Mouse (Mus musculus) lung, embryonic 16.5 days (tissue): ENCODE results near the gene Slc46a2. TPM values are rescaled to one million over a fixed set of nuclear protein-coding genes. Genes with fewer than 3 reads are reported as not detected.

Experiments used
- ATAC-seq: fragments of 200-750 bp; cut with Nextera tagmentation; 2 replicates; pipeline ENCODE4 v1.8.0; 2017; ENCODE audit warnings: low read depth, mild to moderate bottlenecking, moderate library complexity
- H3K27ac ChIP-seq: fragments of 300-500 bp; sonication (generic); 2 replicates; pipeline ENCODE4 v1.5.1; 2014; ENCODE audit warnings: mild to moderate bottlenecking, control low read depth, low read length
- H3K27me3 ChIP-seq: fragments of 300-500 bp; sonication (generic); 2 replicates; pipeline ENCODE4 v1.6.1; 2014; ENCODE audit warnings: low read depth, low read length, mixed read lengths; ENCODE audit not compliant: control insufficient read depth, insufficient read depth
- H3K36me3 ChIP-seq: fragments of 300-500 bp; sonication (generic); 2 replicates; pipeline ENCODE4 v1.6.1; 2014; ENCODE audit warnings: low read length; ENCODE audit not compliant: control insufficient read depth, insufficient read depth
- H3K4me1 ChIP-seq: fragments of 300-500 bp; sonication (generic); replicated peaks from 2 replicates; pipeline ENCODE4 v1.6.1; 2014; ENCODE audit warnings: low read length, mixed read lengths; ENCODE audit not compliant: control insufficient read depth, insufficient read depth
- H3K4me2 ChIP-seq: fragments of 300-500 bp; sonication (generic); 2 replicates; pipeline ENCODE4 v1.6.1; 2014; ENCODE audit warnings: low read depth, low read length, control low read depth
- H3K4me3 ChIP-seq: fragments of 300-500 bp; sonication (generic); 2 replicates; pipeline ENCODE4 v1.5.1; 2014; ENCODE audit warnings: mild to moderate bottlenecking, low read length, control low read depth
- H3K9ac ChIP-seq: fragments of 300-500 bp; sonication (generic); 2 replicates; pipeline ENCODE4 v1.6.1; 2014; ENCODE audit warnings: low read length, control low read depth
- H3K9me3 ChIP-seq: fragments of 300-500 bp; sonication (generic); 2 replicates; pipeline ENCODE4 v1.6.1; 2016; ENCODE audit warnings: low read length; ENCODE audit not compliant: control insufficient read depth
- WGBS: fragments of 180-500 bp; shearing (Covaris S2); extraction: QIAGEN DNeasy Blood & Tissue Kit; methylation state at CpG from one replicate; pipeline ENCODE4 v1.1.7; 2014; 5-methylcytosine and 5-hydroxymethylcytosine counted together
- polyA plus RNA-seq: library from polyadenylated mRNA; unstranded; fragments of >200 nt; fragmentation: Nextera tagmentation; extraction: Ambion mirVana; gene quantifications from 2 replicates; pipeline ENCODE4 v1.2.1, GENCODE M21; 2015

Gene Slc46a2
- polyA plus RNA-seq, 1 experiment from 2014 or later, result 1.1 TPM

DNA sequence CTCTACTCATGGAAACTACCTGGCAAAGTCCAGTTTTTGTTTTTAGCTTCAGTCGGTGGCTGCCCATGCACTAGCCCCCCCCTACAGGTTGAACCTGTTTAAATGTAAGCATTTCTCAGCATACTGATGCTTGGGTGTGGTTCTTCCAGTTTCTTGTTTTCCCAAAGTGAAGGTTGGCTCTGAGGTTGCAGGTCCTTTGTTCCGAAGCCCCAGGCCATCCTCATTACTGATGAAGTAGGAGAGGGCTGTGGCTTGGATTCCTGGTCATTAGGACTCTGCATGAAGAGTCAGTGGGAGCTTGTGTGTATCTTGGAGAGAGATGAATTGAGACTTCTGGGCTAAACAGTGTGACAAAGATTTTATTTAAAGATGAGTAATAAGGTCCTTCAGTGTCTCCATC lies 33.6 kb downstream of the Slc46a2 start:
- no peak overlapping the region for H3K4me2 ChIP-seq

GRCm38 (mm10) chr4:59880725-59881124 lies 34.1 kb downstream of the Slc46a2 start:
- Histone ChIP-seq H3K9me3 (no peaks in the 10 kb centered on the region), H3K4me3 (no peak overlapping the region), H3K27me3 (no peaks in the 10 kb centered on the region), H3K27ac (peak overlapping the region; percentile 47; the same call in 1 of the 2 replicates), H3K36me3 (peaks cover 15% of the 10 kb centered on the region), H3K4me2 (no peak overlapping the region), H3K9ac (no peak overlapping the region), H3K4me1 (peaks cover 8% of the 10 kb centered on the region; the same call in 1 of the 2 replicates)
- 78% methylated on average over 5 of the region's 5 CpGs for WGBS
- no peak for ATAC-seq

More for the DNA sequence above, 33.6 kb downstream of the Slc46a2 start:
- no peak for ATAC-seq
- Histone ChIP-seq H3K36me3 (peaks cover 15% of the 10 kb centered on the region), H3K27me3 (no peaks in the 10 kb centered on the region), H3K9ac (no peak overlapping the region), H3K9me3 (no peaks in the 10 kb centered on the region), H3K4me3 (no peak overlapping the region), H3K4me1 (peaks cover 8% of the 10 kb centered on the region; the same call in 1 of the 2 replicates), H3K27ac (no peak overlapping the region)
- 61% methylated on average over 2 of the region's 2 CpGs for WGBS

DNA sequence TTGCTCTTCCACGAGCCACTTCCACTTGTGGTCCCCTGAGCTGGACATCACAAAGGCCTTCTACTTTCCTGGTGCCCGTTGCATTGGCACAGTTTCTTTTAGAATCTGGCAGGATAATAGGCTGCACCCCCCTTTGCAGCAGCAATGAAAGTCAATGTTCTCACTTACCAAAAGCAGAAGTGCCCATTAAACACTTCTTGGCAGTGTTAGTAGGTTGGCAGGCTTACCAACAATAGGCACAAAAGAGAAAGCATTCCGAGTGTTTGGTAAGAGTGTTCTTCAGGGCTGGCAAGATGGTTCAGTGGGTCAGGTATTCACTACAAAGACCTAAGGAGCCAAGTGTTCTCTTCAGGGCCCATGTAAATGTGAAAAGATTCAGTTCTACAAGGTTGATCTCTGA lies 35.4 kb downstream of the Slc46a2 start:
- Histone ChIP-seq H3K27ac (no peak overlapping the region), H3K4me2 (no peak overlapping the region), H3K36me3 (peaks cover 15% of the 10 kb centered on the region), H3K4me3 (no peak overlapping the region), H3K4me1 (peaks cover 6% of the 10 kb centered on the region; the same call in 1 of the 2 replicates), H3K9me3 (no peaks in the 10 kb centered on the region), H3K9ac (no peak overlapping the region), H3K27me3 (no peaks in the 10 kb centered on the region)
- WGBS, result 80% methylated on average over 3 of the region's 3 CpGs
- no peak for ATAC-seq

GRCm38 (mm10) chr4:59878595-59878994 lies 36.3 kb downstream of the Slc46a2 start:
- Histone ChIP-seq H3K27me3 (no peaks in the 10 kb centered on the region), H3K4me3 (no peak overlapping the region), H3K4me1 (no peaks in the 10 kb centered on the region), H3K27ac (no peak overlapping the region), H3K9ac (no peak overlapping the region), H3K4me2 (no peak overlapping the region), H3K36me3 (peaks cover 15% of the 10 kb centered on the region), H3K9me3 (no peaks in the 10 kb centered on the region)
- WGBS, result 79% methylated on average over 8 of the region's 8 CpGs
- no peak for ATAC-seq

DNA sequence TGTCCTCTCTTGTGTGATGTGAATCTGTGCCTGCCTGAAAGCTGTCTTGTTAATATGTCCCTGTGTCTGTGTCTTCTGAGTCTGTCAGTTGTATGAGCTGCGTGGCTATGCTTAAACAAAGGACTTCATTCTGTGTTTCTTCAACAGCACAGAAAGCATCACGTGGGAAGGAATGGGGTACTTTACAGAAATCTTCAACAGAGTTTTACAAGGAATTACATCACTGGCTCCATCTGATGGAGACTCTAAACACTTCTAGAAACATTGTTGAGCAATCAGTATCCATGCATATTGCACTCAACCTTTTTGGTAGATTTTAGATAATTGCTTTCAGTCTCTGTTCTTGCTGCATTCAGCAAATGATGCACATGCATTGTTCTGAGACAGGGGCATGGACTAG lies 37.8 kb downstream of the Slc46a2 start:
- no peak for ATAC-seq
- Histone ChIP-seq H3K4me3 (no peak overlapping the region), H3K9ac (no peak overlapping the region), H3K4me1 (no peaks in the 10 kb centered on the region), H3K4me2 (no peak overlapping the region), H3K27ac (no peak overlapping the region), H3K36me3 (peaks cover 6% of the 10 kb centered on the region), H3K27me3 (no peaks in the 10 kb centered on the region), H3K9me3 (no peaks in the 10 kb centered on the region)
- 68% methylated on average over 2 of the region's 2 CpGs for WGBS

- Histone ChIP-seq H3K9me3 (no peaks in the 10 kb centered on the region), H3K4me1 (no peaks in the 10 kb centered on the region), H3K36me3 (peaks cover 4% of the 10 kb centered on the region; the same call in 1 of the 2 replicates), H3K9ac (no peak overlapping the region), H3K27ac (no peak overlapping the region), H3K27me3 (no peaks in the 10 kb centered on the region), H3K4me3 (no peak overlapping the region), H3K4me2 (no peak overlapping the region)
- no peak for ATAC-seq
- 84% methylated on average over 6 of the region's 6 CpGs for WGBS
These were observed 38.3 kb downstream of the Slc46a2 start for GRCm38 (mm10) chr4:59876570-59876969.

DNA sequence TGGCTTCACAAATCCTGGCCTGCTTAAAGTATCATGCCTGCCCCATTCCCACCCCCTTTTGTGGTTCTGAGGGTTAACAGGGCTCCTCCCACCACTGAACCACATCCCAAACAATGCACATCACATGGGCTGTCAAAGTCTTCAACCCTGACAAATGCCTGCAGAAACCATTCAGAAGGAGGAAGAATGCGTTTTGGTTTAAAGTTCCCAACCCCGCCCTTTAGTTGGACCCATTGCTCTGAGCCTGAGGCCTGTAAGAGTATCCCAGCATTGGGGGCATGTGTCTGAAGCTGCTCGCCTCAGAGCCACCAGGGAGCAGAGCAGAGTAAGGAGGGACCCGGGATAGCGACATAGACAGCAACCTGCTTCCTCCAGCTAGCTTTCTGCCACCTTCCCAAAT lies 41.0 kb downstream of the Slc46a2 start:
- Histone ChIP-seq H3K27me3 (no peaks in the 10 kb centered on the region), H3K36me3 (no peaks in the 10 kb centered on the region), H3K27ac (no peak overlapping the region), H3K4me1 (peaks cover 13% of the 10 kb centered on the region), H3K9me3 (no peaks in the 10 kb centered on the region), H3K4me3 (no peak overlapping the region), H3K4me2 (no peak overlapping the region), H3K9ac (no peak overlapping the region)
- no peak for ATAC-seq
- WGBS, result 52% methylated on average over 5 of the region's 5 CpGs

GRCm38 (mm10) chr4:59873240-59873639 lies 41.6 kb downstream of the Slc46a2 start:
- Histone ChIP-seq H3K4me2 (no peak overlapping the region), H3K4me1 (peaks cover 13% of the 10 kb centered on the region), H3K27ac (no peak overlapping the region), H3K9me3 (no peaks in the 10 kb centered on the region), H3K9ac (no peak overlapping the region), H3K36me3 (no peaks in the 10 kb centered on the region), H3K27me3 (no peaks in the 10 kb centered on the region), H3K4me3 (no peak overlapping the region)
- 54% methylated on average over 6 of the region's 6 CpGs for WGBS
- no peak for ATAC-seq

GRCm38 (mm10) chr4:59870859-59871591 lies 43.8 kb downstream of the Slc46a2 start:
- H3K4me1 ChIP-seq, result peaks cover 13% of the 10 kb centered on the region
- no peaks in the 10 kb centered on the region for H3K36me3 ChIP-seq
- peak overlapping the region; percentile 66; the same call in 1 of the 2 replicates for H3K27ac ChIP-seq
- WGBS, result 49% methylated on average over 9 of the region's 9 CpGs
- H3K4me2 ChIP-seq, result no peak overlapping the region
- H3K4me3 ChIP-seq, result no peak overlapping the region
- ATAC-seq, result peak; percentile 77
- H3K9me3 ChIP-seq, result no peaks in the 10 kb centered on the region
- H3K27me3 ChIP-seq, result no peaks in the 10 kb centered on the region
- no peak overlapping the region for H3K9ac ChIP-seq
